Mouse (Mus musculus) CD4-positive, CD25-positive, alpha-beta regulatory T cell, adult 4 months (primary cell): ENCODE measurements around the gene Chgb. TPM values are rescaled to one million over a fixed set of nuclear protein-coding genes. Genes with fewer than 3 reads are reported as not detected.

Experiments used
- polyA plus RNA-seq, 2 experiments: library from polyadenylated mRNA; unstranded; fragments of 100-300 nt; shearing (Covaris generic); gene quantifications; one replicate each; pipeline ENCODE4 v1.2.1; 2017

The Chgb gene
- polyA plus RNA-seq, 2 experiments from 2014 or later = 0.27 TPM; not detected in 1

Other genes with a start within 250 kb of the Chgb start
- 10 to 100 TPM; 46.5 to 51.5 TPM for gene Gpcpd1, start 193.5 kb upstream of the Chgb start, polyA plus RNA-seq
- 10 to 100 TPM; 36.6 to 38.3 TPM for gene Shld1, start 94.3 kb upstream of the Chgb start, polyA plus RNA-seq
- 10 to 100 TPM; 55.2 to 62.0 TPM for gene Trmt6, start 34.8 kb downstream of the Chgb start, polyA plus RNA-seq
- gene Mcm8, start 34.9 kb downstream of the Chgb start, polyA plus RNA-seq = 1 to 10 TPM; 1.6 to 2.4 TPM
- gene Crls1, start 65.4 kb downstream of the Chgb start, polyA plus RNA-seq = 1 to 10 TPM; 3.4 to 5.4 TPM
- gene Lrrn4, start 99.6 kb downstream of the Chgb start, polyA plus RNA-seq = 1 to 10 TPM in 1 of 2 experiments, under 1 TPM in 1; 0.51 to 1.0 TPM
- under 1 TPM in 1 of 2 experiments, not detected in 1; 0.22 TPM for gene Fermt1, start 164.6 kb downstream of the Chgb start, polyA plus RNA-seq